Mouse (Mus musculus): ENCODE measurements around the gene Gm14685. TPM values are rescaled to one million over a fixed set of nuclear protein-coding genes. Genes with fewer than 3 reads are reported as not detected.

Gm14685 gene
- 0.14 TPM in 1 of 2 replicates, not detected in the other for polyA plus RNA-seq (2012; ENCODE audit: low replicate concordance)

DNA sequence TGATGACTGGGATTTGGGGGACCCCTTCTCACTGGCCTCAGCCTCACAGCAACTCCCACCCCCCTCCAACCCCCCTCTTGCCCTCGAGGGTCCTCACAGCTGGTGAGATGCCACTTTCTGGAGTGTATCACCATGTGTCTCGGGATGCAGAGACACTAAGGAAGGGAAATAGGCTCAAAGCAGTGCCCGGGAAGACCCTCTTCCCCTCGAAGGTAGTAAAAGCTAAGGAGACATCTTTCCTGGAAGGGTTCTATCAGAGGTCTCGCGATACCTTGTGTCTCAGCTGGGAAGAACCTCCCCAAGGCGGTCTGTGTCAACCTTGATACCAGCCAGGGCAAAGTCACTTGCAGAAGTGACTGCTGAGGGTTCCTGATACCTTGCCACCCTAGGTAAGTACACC lies at the start of gene Gm14685:
TSS of gene Gm14685 (plus strand) at position 301 of the 400 bp plus-strand sequence.

DNA sequence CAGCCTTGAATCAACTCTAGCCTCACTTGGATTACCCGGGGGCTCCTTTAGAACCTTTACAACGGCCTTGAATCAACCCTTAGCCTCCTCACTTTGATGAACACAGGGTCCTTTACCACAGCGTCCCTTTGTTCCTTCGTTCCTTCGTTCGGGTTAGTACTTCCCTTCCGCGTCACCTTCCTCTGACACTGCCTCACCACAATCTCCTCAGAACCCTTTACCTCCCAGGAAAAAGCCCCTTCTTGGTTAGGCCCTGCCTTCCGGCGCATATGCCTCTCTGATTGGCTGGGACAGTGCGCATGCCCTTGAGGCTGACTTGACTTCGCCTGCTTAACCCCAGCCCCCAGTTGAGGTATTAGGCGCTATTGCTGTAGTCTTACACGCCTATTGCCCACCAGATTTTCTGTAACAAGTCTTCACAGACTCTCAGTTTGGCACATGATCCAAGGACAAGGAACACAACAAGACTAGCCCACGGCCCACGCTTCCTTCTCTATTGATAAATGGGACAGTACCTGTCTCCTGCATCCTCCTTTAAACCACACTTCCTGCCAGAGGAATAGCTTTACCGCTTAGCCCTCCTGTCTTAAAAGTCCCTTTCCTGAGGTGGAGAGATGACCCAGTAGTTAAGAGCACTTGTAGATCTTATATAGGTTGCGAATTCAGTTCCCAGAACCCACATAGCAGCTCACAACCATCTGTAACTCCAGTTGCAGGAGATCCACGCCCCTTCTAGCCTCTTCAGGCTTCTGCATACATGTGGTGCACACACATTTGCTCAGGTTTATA lies 34.4 kb upstream of the Gm14685 start, which contains the start of gene Xlr4a:
TSS of gene Xlr4a (minus strand) at position 212 of the 789 bp plus-strand sequence.

DNA sequence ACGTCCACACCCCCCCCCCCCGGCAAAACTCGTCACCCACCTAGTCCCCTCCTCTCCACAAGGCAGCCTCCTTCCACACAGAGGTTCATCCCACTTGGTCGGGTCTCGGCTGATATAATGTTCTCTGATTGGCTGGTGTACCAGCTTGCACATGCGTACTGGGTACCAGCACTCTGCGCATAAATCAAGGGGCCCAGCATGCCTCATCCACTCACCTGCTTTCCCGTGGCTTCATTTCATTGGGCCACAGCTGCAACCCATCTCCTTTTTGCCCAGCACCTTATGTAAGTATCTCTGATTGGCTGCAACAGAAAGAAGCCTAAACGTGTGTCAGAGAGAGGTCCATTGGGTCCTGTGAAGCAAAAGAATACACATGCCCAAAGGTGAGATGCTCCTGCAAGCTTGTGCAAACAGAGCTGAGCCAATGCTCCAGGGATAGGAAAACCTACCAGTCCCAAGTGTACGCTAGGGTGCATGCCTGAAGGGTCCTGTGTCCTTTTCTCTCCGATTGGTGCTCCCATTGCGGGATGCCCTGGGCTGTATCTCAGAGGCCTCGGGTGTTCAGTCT lies 19.8 kb upstream of the Gm14685 start, which contains the start of gene Xlr3a:
TSS of gene Xlr3a (minus strand) at position 155 of the 568 bp plus-strand sequence.

DNA sequence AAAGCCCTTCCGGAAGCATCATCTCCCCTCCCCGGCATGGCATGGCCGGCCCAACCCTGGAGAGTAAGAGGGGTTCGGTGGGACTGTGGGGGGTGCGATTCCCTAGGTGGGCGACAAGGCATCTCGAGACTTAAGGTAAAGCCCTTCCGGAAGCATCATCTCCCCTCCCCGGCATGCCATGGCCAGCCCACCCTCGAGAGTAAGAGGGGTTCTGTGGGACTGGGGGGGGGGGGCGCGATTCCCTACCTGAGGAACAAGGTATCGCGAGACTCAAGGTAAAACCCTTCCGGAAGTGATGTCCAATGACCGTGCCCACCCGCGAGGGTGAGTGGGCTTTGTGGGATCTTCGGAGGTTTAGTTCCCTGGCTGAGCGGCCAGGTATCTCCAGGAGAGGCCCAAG lies 31.6 kb downstream of the Gm14685 start, which contains the start of gene Xlr5b:
TSS of gene Xlr5b (plus strand) at position 301 of the 400 bp plus-strand sequence.

DNA sequence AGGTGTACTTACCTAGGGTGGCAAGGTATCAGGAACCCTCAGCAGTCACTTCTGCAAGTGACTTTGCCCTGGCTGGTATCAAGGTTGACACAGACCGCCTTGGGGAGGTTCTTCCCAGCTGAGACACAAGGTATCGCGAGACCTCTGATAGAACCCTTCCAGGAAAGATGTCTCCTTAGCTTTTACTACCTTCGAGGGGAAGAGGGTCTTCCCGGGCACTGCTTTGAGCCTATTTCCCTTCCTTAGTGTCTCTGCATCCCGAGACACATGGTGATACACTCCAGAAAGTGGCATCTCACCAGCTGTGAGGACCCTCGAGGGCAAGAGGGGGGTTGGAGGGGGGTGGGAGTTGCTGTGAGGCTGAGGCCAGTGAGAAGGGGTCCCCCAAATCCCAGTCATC lies 32.5 kb downstream of the Gm14685 start, which contains the start of gene DXBay18:
TSS of gene DXBay18 (minus strand) at position 101 of the 400 bp plus-strand sequence.

DNA sequence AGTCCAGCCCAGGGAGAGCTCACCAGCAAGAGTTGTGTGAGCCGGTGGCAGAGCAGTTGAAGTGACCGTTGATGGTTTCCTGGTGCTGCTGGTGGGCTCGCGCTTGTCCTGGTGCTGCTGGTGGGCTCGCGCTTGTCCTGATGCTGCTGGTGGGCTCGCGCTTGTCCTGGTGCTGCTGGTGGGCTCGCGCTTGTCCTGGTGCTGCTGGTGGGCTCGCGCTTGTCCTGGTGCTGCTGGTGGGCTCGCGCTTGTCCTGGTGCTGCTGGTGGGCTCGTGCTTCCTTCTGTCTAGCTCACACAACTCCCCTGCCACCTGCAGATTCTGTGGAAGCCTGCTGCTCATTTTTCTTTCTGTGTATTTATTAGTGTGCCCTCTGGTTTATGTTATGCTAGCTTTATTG lies 60.0 kb downstream of the Gm14685 start, which contains the start of gene Spin2d:
TSS of gene Spin2d (minus strand) at position 101 of the 400 bp plus-strand sequence.

Other genes starting within 250 kb of the Gm14685 start
- gene Cetn2, start 198.6 kb upstream of the Gm14685 start, polyA plus RNA-seq (2012; ENCODE audit: low replicate concordance) = 1.4 TPM in 1 of 2 replicates, not detected in the other
- 0.48 and 2.9 TPM in 2 replicates for gene Nsdhl, start 198.5 kb upstream of the Gm14685 start, polyA plus RNA-seq (2012; ENCODE audit: low replicate concordance)
- not detected in 2 replicates for gene Zfp185, start 129.7 kb upstream of the Gm14685 start, polyA plus RNA-seq (2012; ENCODE audit: low replicate concordance)
- gene Pnma5, start 79.9 kb upstream of the Gm14685 start, polyA plus RNA-seq (2012; ENCODE audit: low replicate concordance) = not detected in 2 replicates
- 0.11 TPM in 1 of 2 replicates, not detected in the other for gene Pnma3, start 52.3 kb upstream of the Gm14685 start, polyA plus RNA-seq (2012; ENCODE audit: low replicate concordance)
- gene Xlr4a, start 34.6 kb upstream of the Gm14685 start, polyA plus RNA-seq (2012; ENCODE audit: low replicate concordance) = 0.15 TPM in 1 of 2 replicates, not detected in the other
- not detected in 2 replicates for gene Xlr3a, start 20.0 kb upstream of the Gm14685 start, polyA plus RNA-seq (2012; ENCODE audit: low replicate concordance)
- gene Xlr5b, start 31.7 kb downstream of the Gm14685 start, polyA plus RNA-seq (2012; ENCODE audit: low replicate concordance) = not detected in 2 replicates
- gene DXBay18, start 32.4 kb downstream of the Gm14685 start, polyA plus RNA-seq (2012; ENCODE audit: low replicate concordance) = not detected in 2 replicates
- gene Spin2d, start 59.9 kb downstream of the Gm14685 start, polyA plus RNA-seq (2012; ENCODE audit: low replicate concordance) = not detected in 2 replicates
- not detected in 2 replicates for gene Xlr3b, start 75.2 kb downstream of the Gm14685 start, polyA plus RNA-seq (2012; ENCODE audit: low replicate concordance)
- gene Xlr4b, start 97.3 kb downstream of the Gm14685 start, polyA plus RNA-seq (2012; ENCODE audit: low replicate concordance) = 0.92 and 1.4 TPM in 2 replicates
- 17.9 and 29.9 TPM in 2 replicates for gene F8a, start 111.2 kb downstream of the Gm14685 start, polyA plus RNA-seq (2012; ENCODE audit: low replicate concordance)
- gene Xlr4c, start 126.1 kb downstream of the Gm14685 start, polyA plus RNA-seq (2012; ENCODE audit: low replicate concordance) = 0.73 and 2.7 TPM in 2 replicates
- gene Xlr3c, start 148.3 kb downstream of the Gm14685 start, polyA plus RNA-seq (2012; ENCODE audit: low replicate concordance) = not detected in 2 replicates
- not detected in 2 replicates for gene Xlr5a, start 175.9 kb downstream of the Gm14685 start, polyA plus RNA-seq (2012; ENCODE audit: low replicate concordance)
- gene Xlr5c, start 175.9 kb downstream of the Gm14685 start, polyA plus RNA-seq (2012; ENCODE audit: low replicate concordance) = not detected in 2 replicates
- gene Gm45015, start 219.8 kb downstream of the Gm14685 start, polyA plus RNA-seq (2012; ENCODE audit: low replicate concordance) = not detected in 2 replicates
- 0.93 and 1.5 TPM in 2 replicates for gene Zfp275, start 225.6 kb downstream of the Gm14685 start, polyA plus RNA-seq (2012; ENCODE audit: low replicate concordance)

Data from leukemia stem cell, adult 10-12 weeks (primary cell).